Mouse (Mus musculus): ENCODE results near the gene Spef1. TPM values are rescaled to one million over a fixed set of nuclear protein-coding genes. Genes with fewer than 3 reads are reported as not detected.

The Spef1 gene
- polyA plus RNA-seq, 1 experiment = 9.9 TPM

DNA sequence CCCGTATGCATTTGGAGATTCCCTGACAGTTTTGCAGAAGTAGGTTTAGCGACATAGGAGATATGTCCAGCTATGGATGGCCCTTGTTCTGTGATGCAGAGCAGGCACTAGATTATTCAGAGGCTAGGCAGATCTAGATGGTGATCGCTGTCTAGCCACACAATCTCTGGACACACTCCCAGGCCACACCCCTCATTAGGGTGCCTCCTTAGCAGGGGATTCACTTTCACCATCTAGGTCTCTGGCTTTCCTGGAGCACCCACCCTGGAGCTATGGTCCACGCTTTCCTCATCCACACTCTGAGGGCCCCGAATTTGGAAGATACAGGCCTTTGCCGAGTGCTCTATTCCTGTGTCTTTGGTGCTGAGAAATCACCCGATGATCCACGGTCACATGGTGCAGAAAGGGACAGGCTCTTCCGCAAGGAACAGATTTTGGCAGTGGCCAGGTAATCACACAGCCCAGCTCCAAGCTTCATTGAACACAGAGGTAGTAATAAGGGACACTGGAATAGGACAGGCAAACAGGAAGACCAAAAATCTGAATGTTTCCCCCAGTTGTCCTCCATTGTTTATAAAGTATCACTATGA, 24.0 kb upstream of the Spef1 start:
- peak overlapping the region; percentile 82 for H3K4me3 ChIP-seq (replicated peaks; ENCODE audit: insufficient read depth, low read depth, low read length)
- TF ChIP-seq POLR2A (IDR thresholded peaks at IDR 0.05; ENCODE audit: borderline replicate concordance, insufficient read depth, low read length) (no peak), CTCF (IDR thresholded peaks at IDR 0.05; ENCODE audit: borderline replicate concordance, insufficient read depth, low read depth, low read length) (no peak)
- peaks cover 7% of the 10 kb centered on the region for H3K4me1 ChIP-seq (ENCODE audit: control insufficient read depth, insufficient read depth, low read length)
- H3K27me3 ChIP-seq (ENCODE audit: control insufficient read depth, insufficient read depth, low read length) = no peaks in the 10 kb centered on the region
- 11% methylated on average over 9 of the region's 9 CpGs for WGBS
- H3K27ac ChIP-seq (ENCODE audit: insufficient read depth, low read length) = peak overlapping the region; percentile 80; the same call in 1 of the 2 replicates
- peak; percentile 47 to 59 for DNase-seq

DNA sequence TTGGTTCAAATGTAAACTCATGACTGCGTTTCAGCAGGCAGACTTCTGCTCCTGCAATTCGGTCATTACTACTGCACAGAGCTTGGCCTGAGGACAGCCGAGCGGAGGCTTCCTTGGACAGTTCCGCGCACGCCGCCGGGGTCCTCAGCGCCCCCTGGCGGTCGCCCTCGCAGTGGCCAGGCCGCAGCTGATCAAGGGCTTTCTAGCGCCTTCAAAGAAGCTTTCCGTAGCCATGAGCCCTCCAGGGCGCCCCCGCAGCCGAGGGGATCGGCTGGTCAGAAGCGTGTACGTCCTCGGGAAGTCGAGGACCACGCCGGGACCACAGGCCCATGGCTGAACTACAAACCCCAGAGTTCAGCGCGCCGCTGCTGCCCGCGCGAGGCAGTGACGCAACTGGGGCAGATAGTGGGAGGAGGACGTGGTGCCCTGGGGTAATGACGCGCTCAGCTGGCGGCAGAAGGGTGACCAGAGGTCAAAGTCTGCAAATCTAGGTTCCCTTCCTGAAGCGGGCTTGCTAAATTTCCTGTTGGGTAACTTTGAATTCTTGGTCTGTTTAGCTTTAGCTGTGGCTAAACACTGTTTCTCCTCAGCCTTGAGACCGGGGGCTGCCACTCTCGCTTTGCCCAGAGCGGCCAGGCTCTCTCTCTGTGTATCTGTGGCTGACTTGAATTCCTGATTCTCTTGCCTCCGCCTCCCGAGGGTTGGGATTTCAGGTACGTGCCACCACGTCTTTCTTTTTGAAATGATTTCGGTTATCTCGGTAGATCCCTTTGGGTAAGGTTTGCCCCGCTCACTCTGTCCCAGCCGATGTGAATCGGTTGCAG, 23.1 kb upstream of the Spef1 start:
- peak; percentile 95 to 98 for DNase-seq
- Histone ChIP-seq H3K27ac (ENCODE audit: insufficient read depth, low read length) (peak overlapping the region; percentile 95), H3K4me1 (ENCODE audit: control insufficient read depth, insufficient read depth, low read length) (peaks cover 7% of the 10 kb centered on the region), H3K4me3 (replicated peaks; ENCODE audit: insufficient read depth, low read depth, low read length) (peak overlapping the region; percentile 82), H3K27me3 (ENCODE audit: control insufficient read depth, insufficient read depth, low read length) (no peaks in the 10 kb centered on the region)
- TF ChIP-seq POLR2A (IDR thresholded peaks at IDR 0.05; ENCODE audit: borderline replicate concordance, insufficient read depth, low read length) = peak; percentile 96
- TF ChIP-seq CTCF (IDR thresholded peaks at IDR 0.05; ENCODE audit: borderline replicate concordance, insufficient read depth, low read depth, low read length) = peak; percentile 88
- WGBS = under 1% methylated on average over 50 of the region's 50 CpGs

DNA sequence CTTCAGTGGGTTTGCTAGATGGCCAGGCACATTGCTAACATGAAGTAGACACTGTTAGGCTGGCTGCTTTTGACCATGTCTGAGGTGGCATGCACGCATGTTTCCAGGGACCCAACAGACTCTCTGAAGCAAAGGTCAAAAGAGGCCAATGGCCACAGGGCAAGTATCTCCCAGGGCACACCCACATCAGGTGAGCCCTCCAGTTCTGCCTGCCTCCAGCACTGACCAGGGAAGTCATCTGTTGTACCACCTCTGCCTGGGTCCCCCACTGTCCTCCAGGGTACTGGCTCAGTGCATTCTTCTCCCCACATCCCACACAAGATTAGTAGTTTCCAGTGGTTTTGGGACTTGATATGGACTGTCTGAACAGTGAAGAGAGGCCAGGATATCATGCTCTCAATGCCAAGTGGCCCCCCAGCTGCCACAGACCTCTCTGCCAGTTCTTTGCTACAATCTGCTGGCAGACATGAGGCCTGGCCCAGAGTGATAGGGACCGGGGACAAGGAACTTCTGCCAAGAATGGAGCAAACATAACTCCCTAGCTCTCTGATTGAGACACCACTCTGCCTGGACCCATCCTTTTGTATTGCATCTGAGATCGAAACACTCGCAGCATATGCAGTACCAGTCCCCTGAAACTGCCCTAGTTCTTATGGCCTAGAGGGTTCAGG, 22.2 kb upstream of the Spef1 start:
- Histone ChIP-seq H3K4me1 (ENCODE audit: control insufficient read depth, insufficient read depth, low read length) (peaks cover 7% of the 10 kb centered on the region), H3K27me3 (ENCODE audit: control insufficient read depth, insufficient read depth, low read length) (no peaks in the 10 kb centered on the region), H3K27ac (ENCODE audit: insufficient read depth, low read length) (peak overlapping the region; percentile 95), H3K4me3 (replicated peaks; ENCODE audit: insufficient read depth, low read depth, low read length) (no peak overlapping the region)
- TF ChIP-seq CTCF (IDR thresholded peaks at IDR 0.05; ENCODE audit: borderline replicate concordance, insufficient read depth, low read depth, low read length) (no peak), POLR2A (IDR thresholded peaks at IDR 0.05; ENCODE audit: borderline replicate concordance, insufficient read depth, low read length) (no peak)
- no peak for DNase-seq
- WGBS = 35% methylated on average over 4 of the region's 4 CpGs

DNA sequence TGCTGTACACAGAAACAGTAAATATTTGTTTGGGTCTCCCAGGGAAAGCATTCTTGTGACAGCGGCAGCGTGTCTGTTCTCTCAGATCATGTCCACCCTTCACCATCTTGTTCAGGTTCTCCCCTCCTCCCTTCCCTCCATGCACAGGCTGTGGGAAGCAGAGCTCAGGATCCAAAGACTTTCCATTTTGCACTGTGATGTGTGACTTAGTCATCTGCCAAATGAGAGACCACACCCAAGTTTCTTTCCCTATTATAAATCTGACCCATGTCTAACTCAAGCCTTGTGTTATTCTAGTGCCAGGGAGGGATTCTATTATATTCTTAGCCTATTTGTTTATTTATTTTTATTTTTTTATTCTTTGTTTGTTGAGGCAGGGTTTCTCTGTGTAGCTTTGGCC, 21.3 kb upstream of the Spef1 start:
- H3K4me1 ChIP-seq (ENCODE audit: control insufficient read depth, insufficient read depth, low read length) = peaks cover 4% of the 10 kb centered on the region
- WGBS = 98% methylated on average over 2 of the region's 2 CpGs
- H3K4me3 ChIP-seq (replicated peaks; ENCODE audit: insufficient read depth, low read depth, low read length) = no peak overlapping the region
- H3K27ac ChIP-seq (ENCODE audit: insufficient read depth, low read length) = no peak overlapping the region
- no peak for DNase-seq
- TF ChIP-seq CTCF (IDR thresholded peaks at IDR 0.05; ENCODE audit: borderline replicate concordance, insufficient read depth, low read depth, low read length) = no peak
- TF ChIP-seq POLR2A (IDR thresholded peaks at IDR 0.05; ENCODE audit: borderline replicate concordance, insufficient read depth, low read length) = no peak
- H3K27me3 ChIP-seq (ENCODE audit: control insufficient read depth, insufficient read depth, low read length) = no peaks in the 10 kb centered on the region

DNA sequence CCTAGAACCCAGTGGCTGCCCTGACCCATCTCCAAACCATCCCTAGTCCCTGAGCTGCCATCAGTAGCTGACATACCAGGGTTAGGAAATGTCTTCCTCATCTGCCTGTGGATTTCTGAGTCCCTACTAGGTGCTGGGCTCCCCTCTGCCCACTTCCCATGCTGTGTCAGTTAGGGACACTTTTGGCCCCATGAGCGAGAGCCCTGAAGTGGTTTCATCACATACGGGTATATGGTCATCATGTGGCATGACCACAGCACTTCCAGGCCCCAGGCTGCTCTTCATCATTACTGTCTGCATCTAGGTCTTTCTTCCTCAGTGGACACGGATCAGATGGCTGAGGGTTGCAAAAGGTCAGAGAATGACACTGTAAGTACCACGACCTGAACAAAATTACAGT, 19.7 kb upstream of the Spef1 start, which contains the start of gene Ap5s1:
Ap5s1 (plus strand) TSS at position 301 of the 400 bp plus-strand sequence.
- DNase-seq = no peak
- TF ChIP-seq POLR2A (IDR thresholded peaks at IDR 0.05; ENCODE audit: borderline replicate concordance, insufficient read depth, low read length) (no peak), CTCF (IDR thresholded peaks at IDR 0.05; ENCODE audit: borderline replicate concordance, insufficient read depth, low read depth, low read length) (no peak)
- 84% methylated on average over 4 of the region's 4 CpGs for WGBS
- no peak within 1 kb of the TSS for H3K4me3 ChIP-seq (replicated peaks; ENCODE audit: insufficient read depth, low read depth, low read length)
- H3K27ac ChIP-seq (ENCODE audit: insufficient read depth, low read length) = no peak within 1 kb of the TSS
- H3K4me1 ChIP-seq (ENCODE audit: control insufficient read depth, insufficient read depth, low read length) = peaks cover 1% of the 10 kb centered on the region; the same call in 1 of the 2 replicates
- no peaks in the 10 kb centered on the region for H3K27me3 ChIP-seq (ENCODE audit: control insufficient read depth, insufficient read depth, low read length)

DNA sequence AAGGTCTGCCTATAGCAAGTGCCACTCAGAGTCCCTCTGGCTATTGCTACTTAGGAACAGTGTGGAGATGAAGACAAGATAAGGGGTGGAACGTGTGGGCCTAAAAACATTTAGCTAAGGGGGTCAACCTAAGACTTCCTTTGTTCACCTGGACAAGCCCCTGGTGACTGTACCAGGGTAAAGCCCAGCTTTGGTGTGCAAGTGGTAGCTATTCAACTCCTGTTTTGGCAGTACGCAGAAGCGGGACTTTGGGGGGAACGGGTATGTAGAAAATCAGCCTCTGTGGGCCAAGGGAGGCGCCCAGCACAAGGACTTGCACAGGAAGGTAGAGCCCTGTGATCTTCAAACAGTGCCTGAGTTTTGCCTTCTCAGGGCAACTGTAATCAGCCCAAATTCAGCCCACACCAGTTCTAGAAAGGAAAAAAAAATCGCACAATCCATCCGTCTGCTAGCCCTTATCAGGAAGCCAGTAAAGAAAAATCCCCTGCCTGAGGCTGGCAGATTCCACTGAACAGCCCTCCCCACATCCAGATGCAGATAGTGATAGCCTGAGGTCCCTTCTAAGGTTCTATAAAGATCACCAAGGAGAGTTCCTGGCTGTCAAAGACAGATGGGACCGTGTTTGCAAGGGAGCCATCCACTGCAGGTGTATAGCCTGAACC, 18.6 kb upstream of the Spef1 start:
- Histone ChIP-seq H3K4me1 (ENCODE audit: control insufficient read depth, insufficient read depth, low read length) (peaks cover 7% of the 10 kb centered on the region; the same call in 1 of the 2 replicates), H3K27ac (ENCODE audit: insufficient read depth, low read length) (no peak overlapping the region), H3K4me3 (replicated peaks; ENCODE audit: insufficient read depth, low read depth, low read length) (no peak overlapping the region), H3K27me3 (ENCODE audit: control insufficient read depth, insufficient read depth, low read length) (no peaks in the 10 kb centered on the region)
- no peak for DNase-seq
- TF ChIP-seq POLR2A (IDR thresholded peaks at IDR 0.05; ENCODE audit: borderline replicate concordance, insufficient read depth, low read length) (no peak), CTCF (IDR thresholded peaks at IDR 0.05; ENCODE audit: borderline replicate concordance, insufficient read depth, low read depth, low read length) (no peak)
- 94% methylated on average over 8 of the region's 8 CpGs for WGBS

DNA sequence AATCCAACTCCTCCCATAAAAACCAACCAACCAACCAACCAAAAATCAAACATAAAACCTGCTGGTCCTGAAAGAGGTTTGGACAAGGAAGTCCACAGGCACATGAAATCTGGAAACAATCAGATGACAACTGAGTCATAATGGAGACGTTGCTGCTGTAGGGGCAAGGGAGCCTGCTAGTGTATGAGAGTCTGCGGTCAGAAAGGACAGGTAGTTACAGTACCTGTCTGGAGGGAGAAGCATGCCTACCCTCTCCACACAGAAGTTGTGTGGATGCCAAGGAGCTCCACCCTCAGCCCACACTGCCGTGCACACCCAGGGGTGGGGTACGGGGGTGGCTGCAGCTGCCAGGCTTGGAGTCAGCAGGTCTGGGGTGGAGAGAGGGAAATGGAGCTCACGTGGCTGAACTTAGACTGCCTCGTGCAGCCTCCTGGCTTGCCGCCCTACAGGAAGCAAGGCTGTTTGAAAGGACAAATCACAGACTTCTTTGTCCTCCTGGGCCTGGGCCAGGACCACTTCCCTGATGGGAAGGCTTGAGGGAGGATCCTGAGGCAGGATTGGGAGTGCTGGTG, 17.4 kb upstream of the Spef1 start:
- H3K4me3 ChIP-seq (replicated peaks; ENCODE audit: insufficient read depth, low read depth, low read length) = no peak overlapping the region
- WGBS = 27% methylated on average over 7 of the region's 7 CpGs
- peak; percentile 32 to 40 for DNase-seq
- peaks cover 7% of the 10 kb centered on the region; the same call in 1 of the 2 replicates for H3K4me1 ChIP-seq (ENCODE audit: control insufficient read depth, insufficient read depth, low read length)
- TF ChIP-seq POLR2A (IDR thresholded peaks at IDR 0.05; ENCODE audit: borderline replicate concordance, insufficient read depth, low read length) = no peak
- TF ChIP-seq CTCF (IDR thresholded peaks at IDR 0.05; ENCODE audit: borderline replicate concordance, insufficient read depth, low read depth, low read length) = no peak
- H3K27ac ChIP-seq (ENCODE audit: insufficient read depth, low read length) = no peak overlapping the region
- H3K27me3 ChIP-seq (ENCODE audit: control insufficient read depth, insufficient read depth, low read length) = no peaks in the 10 kb centered on the region

Data from cerebellum, adult 2 months (tissue).